Mouse (Mus musculus) spleen, postnatal 36 days (tissue): ENCODE data around the gene Gstm4.

Experiments used
- DNase-seq, 2 experiments: peaks; one replicate each; pipeline ENCODE4 v3.0.0; 2022; ENCODE audit warnings: low spot score in 2 of 2, mixed read lengths in 1 of 2

Gene Gstm4

GRCm38 (mm10) chr3:108044394-108045140 is at the start of gene Gstm4:
TSS of gene Gstm4 (minus strand) at chr3:108044894.
- DNase-seq = peak; percentile 88 to 91

- no peak for DNase-seq
Measured at GRCm38 (mm10) chr3:108094146-108094545, 49.5 kb upstream of the Gstm4 start.

GRCm38 (mm10) chr3:108093306-108093705 is 48.6 kb upstream of the Gstm4 start:
- no peak for DNase-seq

GRCm38 (mm10) chr3:108092536-108093115 is 47.9 kb upstream of the Gstm4 start, which contains the start of gene Gnat2:
TSS of gene Gnat2 (plus strand) at chr3:108092789.
- DNase-seq = no peak

GRCm38 (mm10) chr3:108092030-108092429 is 47.3 kb upstream of the Gstm4 start:
- no peak for DNase-seq

- DNase-seq = no peak
Measured at GRCm38 (mm10) chr3:108090561-108090960, 45.9 kb upstream of the Gstm4 start.

- DNase-seq = no peak
Measured at GRCm38 (mm10) chr3:108089916-108090315, 45.2 kb upstream of the Gstm4 start.

- DNase-seq = no peak
Measured at GRCm38 (mm10) chr3:108088842-108089380, 44.2 kb upstream of the Gstm4 start.

GRCm38 (mm10) chr3:108087329-108087728 is 42.6 kb upstream of the Gstm4 start:
- no peak for DNase-seq

- DNase-seq = peak; percentile 58 to 69
Measured at GRCm38 (mm10) chr3:108086470-108086979, 41.8 kb upstream of the Gstm4 start, which contains the start of gene Ampd2. TSS of gene Ampd2 (minus strand) at chr3:108086651.

- DNase-seq = peak; percentile 34 to 39
Measured at GRCm38 (mm10) chr3:108085721-108086469, 41.2 kb upstream of the Gstm4 start.

- peak; percentile 83 to 89 for DNase-seq
Measured at GRCm38 (mm10) chr3:108085281-108085720, 40.6 kb upstream of the Gstm4 start.

GRCm38 (mm10) chr3:108084767-108085270 is 40.1 kb upstream of the Gstm4 start:
- no peak for DNase-seq

- no peak for DNase-seq
Measured at GRCm38 (mm10) chr3:108083904-108084407, 39.3 kb upstream of the Gstm4 start.

GRCm38 (mm10) chr3:108083161-108083560 is 38.5 kb upstream of the Gstm4 start:
- no peak for DNase-seq

- DNase-seq = no peak
Measured at GRCm38 (mm10) chr3:108082251-108082875, 37.7 kb upstream of the Gstm4 start.

GRCm38 (mm10) chr3:108081681-108082080 is 37.0 kb upstream of the Gstm4 start:
- DNase-seq = no peak

GRCm38 (mm10) chr3:108076836-108077235 is 32.1 kb upstream of the Gstm4 start:
- DNase-seq = no peak

- DNase-seq = no peak
Measured at GRCm38 (mm10) chr3:108072983-108073569, 28.4 kb upstream of the Gstm4 start.
